Mouse (Mus musculus) spleen, postnatal 10 days (tissue): ENCODE measurements at regions not wholly inside any gene's neighbourhood (a gene's known extent, or its start where the extent isn't known, plus 50 kb on each side); places are given as distances from the start of the nearest gene placed in this dataset.
"Not testable (repeated sequence)": the region's sequence is repeated elsewhere in the genome, so short reads cannot be mapped to it uniquely, and the experiment has no call there.

ENCODE experiments used
- DNase-seq, 2 experiments: peaks; one replicate each; pipeline ENCODE4 v3.0.0; 2021 to 2022; ENCODE audit warnings: low spot score in 2 of 2

DNA sequence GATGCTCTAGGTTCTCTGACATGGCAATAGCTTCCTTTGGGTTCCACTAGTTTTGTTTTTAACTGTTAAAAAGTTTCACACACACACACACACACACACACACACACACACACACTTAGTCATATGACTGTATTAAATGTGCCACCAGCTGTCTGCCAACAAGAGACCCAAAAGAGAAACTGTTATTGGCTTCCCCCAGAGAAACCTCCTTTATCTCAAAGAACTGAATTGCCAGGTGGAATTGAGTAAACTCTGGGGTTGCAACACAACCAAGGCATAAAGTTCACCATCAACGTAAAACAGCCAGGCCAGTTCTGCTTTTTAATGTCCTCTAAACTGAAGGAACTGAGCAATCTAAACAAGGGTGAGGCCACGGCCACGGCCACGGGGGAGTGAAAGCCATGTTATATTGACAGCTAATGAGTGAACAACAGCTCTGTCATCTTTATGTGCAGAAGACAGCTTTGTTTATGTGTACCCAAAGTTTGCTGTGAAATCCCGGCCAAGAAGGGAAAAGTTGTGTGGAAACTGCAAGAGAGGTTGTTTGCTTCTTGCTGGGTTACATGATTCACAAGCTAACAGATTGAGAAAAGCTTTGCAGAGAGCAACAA is 69.3 kb downstream of the Btg1 start:
- DNase-seq: no peak

GRCm38 (mm10) chr10:96686659-96687440 is 70.0 kb downstream of the Btg1 start:
- DNase-seq: no peak

GRCm38 (mm10) chr10:96687441-96687772 is 70.6 kb downstream of the Btg1 start:
- DNase-seq: no peak

- DNase-seq: no peak
Measured at GRCm38 (mm10) chr10:96689976-96690867, 73.4 kb downstream of the Btg1 start.

GRCm38 (mm10) chr10:96690868-96691302 is 74.1 kb downstream of the Btg1 start:
- DNase-seq: no peak

DNA sequence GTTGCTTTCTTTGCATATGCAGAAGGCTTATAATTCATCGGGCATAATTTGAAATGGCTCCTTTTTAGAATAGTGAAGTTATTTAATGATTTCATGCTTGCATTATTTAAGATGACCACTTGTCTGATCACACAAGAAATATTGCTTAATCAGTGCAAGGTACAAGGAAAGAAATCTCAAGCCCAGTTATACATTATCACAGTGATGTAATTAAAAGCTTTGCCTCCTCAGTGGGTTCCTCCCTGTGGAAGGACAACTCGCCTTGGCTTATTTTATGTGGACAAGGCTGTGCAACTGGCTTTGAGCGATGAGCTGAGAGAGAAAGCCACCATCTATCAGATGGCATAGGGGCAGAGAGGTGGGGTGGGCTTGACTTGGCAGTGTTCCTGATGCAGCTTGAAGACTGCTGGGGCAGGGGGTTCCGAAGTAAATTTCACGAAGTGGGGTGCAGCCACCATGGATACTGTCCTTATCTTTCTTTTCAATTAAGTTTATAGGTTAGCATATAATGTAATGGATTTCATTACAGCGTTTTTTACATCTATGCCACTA is 74.6 kb downstream of the Btg1 start:
- DNase-seq: no peak

DNA sequence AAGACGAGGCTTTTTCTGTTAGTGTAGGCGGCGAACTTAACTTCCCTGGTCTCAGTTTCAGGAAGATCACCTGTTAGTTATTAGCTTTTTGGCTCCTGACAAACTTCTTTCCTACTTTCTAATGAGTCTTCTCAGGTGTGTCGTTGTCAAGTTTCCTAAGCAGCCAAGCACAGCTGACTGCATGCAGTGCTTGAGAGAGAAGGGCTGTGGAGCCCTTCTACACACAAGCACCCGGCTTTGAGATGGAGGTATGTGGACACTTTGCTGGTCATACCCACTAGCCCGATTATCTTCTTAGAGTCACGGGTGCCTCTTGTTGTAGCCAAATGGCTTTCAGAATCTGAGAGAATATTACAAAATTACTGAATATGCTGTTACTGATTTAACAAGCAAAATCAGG is 76.0 kb downstream of the Btg1 start:
- no peak for DNase-seq

- no peak for DNase-seq
Measured at GRCm38 (mm10) chr10:96693766-96694165, 77.0 kb downstream of the Btg1 start.

- no peak for DNase-seq
Measured at GRCm38 (mm10) chr10:96696571-96696970, 79.8 kb downstream of the Btg1 start.

DNA sequence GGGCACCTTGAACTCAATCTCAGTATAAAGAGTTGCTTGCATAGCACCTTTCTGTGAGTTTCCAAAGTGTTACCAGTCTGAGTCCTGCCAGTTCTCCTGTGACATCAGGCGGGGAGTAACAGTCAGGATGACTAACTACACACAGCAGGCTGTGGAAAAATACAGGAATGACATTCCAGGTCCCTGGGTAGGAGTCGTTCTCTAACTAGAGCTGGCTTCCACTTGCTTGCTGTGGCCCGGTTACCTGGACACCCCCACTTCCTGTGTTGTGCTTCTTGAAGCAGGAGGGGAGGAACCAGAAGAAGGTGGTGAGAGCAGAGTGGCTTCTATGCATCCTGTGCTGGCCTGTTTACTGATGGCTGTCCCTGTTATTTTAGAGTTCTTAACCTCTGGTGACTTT is 81.0 kb downstream of the Btg1 start:
- DNase-seq: peak in 1 of 2 experiments; percentile 30

GRCm38 (mm10) chr10:96706656-96707055 is 89.8 kb downstream of the Btg1 start:
- no peak for DNase-seq

- no peak for DNase-seq
Measured at GRCm38 (mm10) chr10:96708471-96708870, 91.7 kb downstream of the Btg1 start.

DNA sequence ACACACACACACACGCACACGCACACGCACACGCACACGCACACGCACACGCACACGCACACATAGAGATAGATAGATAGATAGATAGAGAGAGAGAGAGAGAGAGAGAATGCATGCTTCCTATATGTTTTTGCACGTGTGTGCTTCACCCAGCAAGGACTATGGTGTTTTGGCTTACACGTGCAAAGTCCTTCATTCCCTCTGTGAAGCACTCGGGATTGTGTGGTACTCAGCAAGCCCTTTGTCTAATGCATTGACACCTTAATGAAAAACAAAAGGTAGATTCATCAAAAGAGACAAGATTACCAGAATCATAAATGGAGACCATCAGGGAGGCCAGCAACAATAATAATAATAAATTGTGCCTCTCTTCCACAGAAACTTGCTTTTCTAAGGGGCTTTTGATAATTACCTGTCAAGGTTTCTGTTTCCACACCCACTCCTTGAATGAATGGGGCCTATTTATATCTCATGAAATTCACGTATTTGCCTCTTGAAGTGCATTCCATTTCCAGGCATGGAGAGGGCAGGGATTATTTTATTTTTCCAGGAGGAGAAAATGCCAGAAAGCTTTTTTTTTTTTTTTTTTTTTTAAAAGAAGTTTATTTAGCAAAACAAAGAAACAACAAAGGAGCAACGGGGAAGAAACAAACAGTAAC is 93.0 kb downstream of the Btg1 start:
- no peak for DNase-seq

GRCm38 (mm10) chr10:96711993-96712392 is 95.2 kb downstream of the Btg1 start:
- no peak for DNase-seq

- no peak for DNase-seq
Measured at GRCm38 (mm10) chr10:96714702-96715101, 97.9 kb downstream of the Btg1 start.

DNA sequence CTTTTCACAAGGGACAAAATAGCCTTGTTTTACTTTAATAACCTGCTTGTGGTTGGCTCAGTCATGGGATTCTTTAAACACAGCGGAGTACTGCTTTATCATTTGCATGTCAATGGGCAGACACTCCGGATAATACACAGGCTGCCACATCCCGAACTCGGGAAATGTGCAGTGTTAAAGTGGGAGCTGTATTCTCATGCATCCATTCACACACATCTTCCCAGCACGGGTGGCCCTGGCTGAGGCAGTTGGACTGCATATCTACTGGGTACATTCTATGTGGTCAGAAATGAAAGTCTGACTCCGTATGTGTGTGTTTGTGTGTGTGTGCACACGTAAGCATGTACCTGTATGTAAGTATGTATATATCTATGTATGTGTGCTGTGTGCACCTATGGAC is 100.5 kb downstream of the Btg1 start:
- no peak for DNase-seq

DNA sequence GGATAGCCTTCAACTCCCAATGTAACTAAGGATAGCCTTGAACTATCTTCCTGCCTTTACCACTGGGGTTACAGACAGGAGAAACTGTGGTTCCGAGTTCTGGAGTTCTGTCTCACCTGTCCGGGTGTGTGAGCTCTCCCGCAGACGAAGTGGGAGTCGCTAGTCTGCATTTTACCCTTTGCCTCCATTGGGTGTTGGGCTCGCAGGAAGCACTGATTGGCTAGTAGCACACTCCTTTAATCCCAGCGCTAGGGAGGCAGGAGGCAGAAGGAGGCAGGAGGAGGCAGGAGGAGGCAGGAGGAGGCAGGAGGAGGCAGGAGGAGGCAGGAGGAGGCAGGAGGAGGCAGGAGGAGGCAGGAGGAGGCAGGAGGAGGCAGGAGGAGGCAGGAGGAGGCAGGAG is 101.9 kb downstream of the Btg1 start:
- not testable (repeated sequence) for DNase-seq

- no peak for DNase-seq
Measured at GRCm38 (mm10) chr10:96720281-96720711, 103.5 kb downstream of the Btg1 start.

DNA sequence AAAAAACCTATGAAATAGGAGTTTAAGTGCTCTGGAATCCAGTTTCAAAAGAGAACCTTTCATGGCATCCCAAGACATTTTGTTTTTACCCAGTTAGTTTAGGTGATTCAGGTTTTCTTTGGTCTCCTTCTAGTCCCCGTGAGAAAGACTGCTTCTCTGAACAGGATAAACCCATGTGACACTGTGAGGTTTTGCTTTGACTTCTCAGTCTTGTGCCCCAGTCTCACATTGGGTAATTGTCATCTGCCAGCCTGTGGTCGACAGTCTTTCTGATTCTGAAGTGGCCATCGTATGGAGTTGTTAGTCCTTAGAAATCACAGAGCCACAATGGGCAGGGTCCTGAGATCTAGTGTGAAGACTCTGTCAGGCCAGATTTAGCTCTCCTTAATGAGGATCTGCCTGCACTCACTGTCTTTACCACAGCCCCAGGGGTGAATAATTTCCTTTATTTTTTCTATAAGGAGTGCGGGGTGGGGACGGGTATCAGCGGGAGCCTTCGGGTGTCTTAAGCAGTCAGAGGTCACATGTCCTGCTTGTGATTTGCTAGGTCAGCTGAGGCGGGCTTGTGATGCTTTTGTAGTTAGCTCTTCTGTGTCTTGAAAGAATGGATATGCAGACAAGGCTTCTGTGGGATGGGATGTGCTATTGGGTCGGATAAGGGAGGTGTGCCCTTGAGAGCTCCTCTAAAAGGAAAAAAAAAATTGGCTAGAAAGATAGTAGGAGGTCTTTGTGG is 104.3 kb downstream of the Btg1 start:
- DNase-seq: no peak

DNA sequence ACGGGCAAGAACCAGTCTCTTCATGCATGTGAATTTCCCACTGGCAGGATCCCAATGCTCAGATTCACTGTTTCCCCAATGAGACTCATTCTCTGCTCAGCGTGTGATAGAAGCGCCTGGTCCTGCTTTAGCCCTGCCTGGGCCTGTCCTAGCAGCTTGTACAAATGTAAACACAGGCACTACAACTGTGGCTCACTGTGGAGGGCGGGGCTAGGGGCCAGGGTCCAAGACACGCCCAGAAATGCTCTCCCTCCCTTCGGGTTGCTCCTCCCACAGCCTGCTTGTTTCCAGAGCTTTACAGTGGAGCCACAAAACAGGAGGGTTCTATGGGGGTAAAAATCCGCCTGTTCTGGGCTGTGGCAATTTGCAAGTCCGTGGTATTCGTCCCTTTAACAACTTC is 105.7 kb downstream of the Btg1 start:
- peak in 1 of 2 experiments; percentile 34 for DNase-seq

DNA sequence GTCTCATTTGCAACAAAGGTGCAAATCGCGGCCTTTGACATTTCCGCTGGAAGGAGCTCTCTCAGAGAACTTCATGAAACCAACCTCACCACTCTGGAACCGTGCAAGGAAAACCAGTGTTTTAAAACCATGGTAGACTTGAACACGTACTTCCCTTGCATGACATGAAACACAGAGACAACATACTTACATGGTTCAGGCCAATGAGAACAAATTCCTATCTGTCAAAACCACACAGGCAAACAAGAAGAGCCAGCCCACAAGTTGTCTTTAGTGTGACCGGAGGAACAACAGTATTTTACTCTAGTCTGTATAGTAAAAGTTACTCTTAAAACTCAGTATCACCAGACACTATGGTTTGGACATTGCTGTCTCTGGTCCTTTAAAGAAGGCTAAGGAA is 106.3 kb downstream of the Btg1 start:
- no peak for DNase-seq
